Mouse (Mus musculus): Measurements from ENCODE around the gene Vps16.

Gene Vps16

GRCm38 (mm10) chr2:130424126-130424853 lies at the start of gene Vps16, which contains the start of gene Pced1a:
Vps16 (plus strand) TSS chr2:130424339.
Pced1a (minus strand) TSS chr2:130424701.
- DNase-seq (ENCODE audit: low spot score in 2 of 2) = peak; percentile 87 to 90

GRCm38 (mm10) chr2:130374951-130375350 lies 49.2 kb upstream of the Vps16 start:
- no peak for DNase-seq (ENCODE audit: low spot score in 2 of 2)

GRCm38 (mm10) chr2:130383205-130383604 lies 40.9 kb upstream of the Vps16 start:
- DNase-seq (ENCODE audit: low spot score in 2 of 2) = no peak

DNA sequence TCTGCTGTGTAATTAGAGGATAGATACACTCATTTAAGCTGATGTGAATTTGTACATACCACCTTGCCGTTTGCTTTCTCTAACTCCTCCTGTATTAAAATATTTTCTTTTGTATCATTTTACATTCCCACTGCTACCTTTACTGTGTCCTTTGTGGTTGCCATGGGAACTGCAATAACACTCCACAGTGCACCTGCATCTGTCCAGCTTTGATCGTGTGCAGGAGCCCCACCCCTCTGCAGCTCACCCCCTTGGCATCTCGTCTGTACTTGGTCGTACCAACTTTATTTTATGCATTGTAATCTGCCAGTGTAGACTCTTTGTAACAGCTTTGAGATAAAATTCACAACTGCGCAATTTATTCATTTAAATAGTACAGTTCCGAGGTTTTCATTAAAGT lies 40.2 kb upstream of the Vps16 start:
- no peak for DNase-seq (ENCODE audit: low spot score in 2 of 2)

DNA sequence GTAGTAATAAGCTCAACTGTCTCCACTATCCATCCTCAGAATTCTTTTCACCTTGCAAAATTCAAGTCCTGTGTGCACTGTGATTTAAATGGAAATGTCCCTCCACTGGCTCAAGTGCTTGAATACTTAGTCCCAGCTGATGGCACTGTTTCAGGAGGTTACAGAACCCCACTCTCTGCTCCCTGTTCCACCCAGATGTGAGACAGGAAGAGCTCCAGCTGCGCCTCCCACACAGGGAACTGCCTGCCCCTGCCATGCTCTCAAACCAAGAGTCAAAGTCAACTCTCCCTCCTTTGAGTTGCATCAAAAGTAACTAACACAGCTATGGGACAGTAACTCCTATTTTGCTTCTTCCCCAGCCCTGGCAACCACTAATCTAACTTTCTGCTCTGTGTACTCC lies 37.9 kb upstream of the Vps16 start:
- DNase-seq (ENCODE audit: low spot score in 2 of 2) = no peak

GRCm38 (mm10) chr2:130388796-130389195 lies 35.3 kb upstream of the Vps16 start:
- DNase-seq (ENCODE audit: low spot score in 2 of 2) = no peak

DNA sequence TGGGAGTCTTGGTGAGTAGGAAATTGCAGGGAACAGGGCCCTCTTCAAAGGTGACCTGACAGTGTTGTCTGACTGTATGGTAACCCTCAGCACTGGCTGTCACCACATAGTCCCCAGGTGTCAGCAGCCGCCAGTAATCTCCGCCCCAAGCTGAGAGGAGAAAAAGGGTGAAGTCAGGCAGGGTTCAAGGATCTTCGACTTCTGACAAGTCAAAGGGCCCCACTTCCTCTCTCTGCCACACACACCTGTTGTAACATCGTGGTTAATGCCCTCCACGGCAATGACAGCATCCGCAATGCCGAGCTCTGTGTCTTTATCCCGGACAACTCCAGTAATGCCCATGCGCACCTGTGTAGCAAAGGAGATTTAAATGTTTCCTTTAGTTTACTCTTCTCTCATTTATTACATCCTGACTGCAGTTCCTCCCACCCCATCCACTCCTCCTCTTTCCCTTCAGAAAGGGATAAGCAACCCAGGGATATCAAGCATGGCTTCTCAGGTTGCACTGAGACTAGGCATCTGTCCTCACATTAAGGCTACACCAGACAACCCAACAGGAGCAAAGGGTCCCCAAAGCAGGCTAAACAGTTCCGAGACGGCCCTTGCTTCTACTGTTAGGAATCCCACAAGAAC lies 33.0 kb upstream of the Vps16 start:
- DNase-seq (ENCODE audit: low spot score in 2 of 2) = no peak

GRCm38 (mm10) chr2:130392836-130393235 lies 31.3 kb upstream of the Vps16 start:
- no peak for DNase-seq (ENCODE audit: low spot score in 2 of 2)

GRCm38 (mm10) chr2:130395696-130396095 lies 28.4 kb upstream of the Vps16 start:
- DNase-seq (ENCODE audit: low spot score in 2 of 2) = no peak

- no peak for DNase-seq (ENCODE audit: low spot score in 2 of 2)
These were observed 26.8 kb upstream of the Vps16 start, which contains the start of gene Cpxm1 for GRCm38 (mm10) chr2:130397186-130397985. Cpxm1 (minus strand) TSS chr2:130397574.

GRCm38 (mm10) chr2:130398091-130398490 lies 26.0 kb upstream of the Vps16 start:
- no peak for DNase-seq (ENCODE audit: low spot score in 2 of 2)

DNA sequence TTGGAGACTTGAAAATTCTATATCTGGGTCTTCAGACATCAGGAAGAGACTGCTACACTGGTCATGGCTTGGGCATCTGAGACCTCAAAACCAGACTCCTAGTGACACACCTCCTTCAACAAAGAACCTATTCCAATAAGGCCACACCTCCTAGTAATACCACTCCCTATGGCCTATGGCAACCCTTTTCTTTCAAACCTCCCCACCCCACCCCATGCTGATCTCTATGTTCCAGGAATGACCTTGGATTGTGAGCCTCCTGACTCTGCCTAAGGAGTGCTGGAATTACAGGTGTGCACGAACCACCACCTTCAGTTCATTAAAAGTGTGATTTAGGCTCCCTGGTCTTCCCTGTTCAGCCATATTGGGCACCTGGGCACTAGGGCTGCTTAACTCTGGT lies 24.1 kb upstream of the Vps16 start:
- DNase-seq (ENCODE audit: low spot score in 2 of 2) = no peak

DNA sequence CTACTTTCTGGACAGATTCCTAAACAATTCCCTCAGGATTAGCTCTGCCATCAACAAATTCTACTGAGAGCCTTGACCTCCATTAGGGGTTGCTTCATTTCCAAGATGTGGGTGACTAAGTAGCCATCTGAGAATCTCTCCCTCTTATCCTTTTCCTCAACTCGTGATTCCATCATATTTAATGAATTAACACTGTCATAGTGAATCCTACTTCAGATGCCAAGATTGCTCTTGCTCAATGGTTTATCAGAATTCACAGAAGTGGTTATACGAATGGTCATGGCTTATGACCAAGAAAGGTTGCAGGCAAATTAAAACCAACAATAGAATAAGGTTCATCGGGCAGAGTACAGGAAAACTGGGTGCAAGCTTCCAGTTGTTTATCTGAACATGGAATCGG lies 22.2 kb upstream of the Vps16 start:
- DNase-seq (ENCODE audit: low spot score in 2 of 2) = no peak

DNA sequence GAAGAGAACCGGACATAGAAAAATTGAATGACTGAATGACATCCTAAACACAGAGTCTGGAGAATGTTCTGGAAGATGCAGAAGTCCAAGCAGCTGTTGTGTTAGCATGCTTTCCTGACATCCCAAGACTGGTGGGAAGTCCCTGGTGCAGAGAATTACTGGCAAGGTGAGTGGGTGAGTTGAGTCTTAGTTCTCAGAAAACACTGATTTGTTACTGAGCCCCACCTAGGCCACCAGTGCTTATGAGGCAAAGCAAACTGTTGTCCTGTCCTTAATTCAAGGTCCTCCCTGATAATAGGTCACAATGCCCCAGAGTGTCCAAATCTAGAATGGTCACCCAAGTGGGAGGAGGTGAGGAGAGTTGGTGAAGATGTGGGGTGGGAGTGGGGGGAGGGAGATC lies 19.2 kb upstream of the Vps16 start, which contains the start of the genes Gm28372 and 1700020A23Rik:
Gene Gm28372 (plus strand): TSS at position 301 of the 400 bp plus-strand sequence.
Gene 1700020A23Rik (plus strand): TSS at position 321 of the 400 bp plus-strand sequence.
- DNase-seq (ENCODE audit: low spot score in 2 of 2) = no peak

DNA sequence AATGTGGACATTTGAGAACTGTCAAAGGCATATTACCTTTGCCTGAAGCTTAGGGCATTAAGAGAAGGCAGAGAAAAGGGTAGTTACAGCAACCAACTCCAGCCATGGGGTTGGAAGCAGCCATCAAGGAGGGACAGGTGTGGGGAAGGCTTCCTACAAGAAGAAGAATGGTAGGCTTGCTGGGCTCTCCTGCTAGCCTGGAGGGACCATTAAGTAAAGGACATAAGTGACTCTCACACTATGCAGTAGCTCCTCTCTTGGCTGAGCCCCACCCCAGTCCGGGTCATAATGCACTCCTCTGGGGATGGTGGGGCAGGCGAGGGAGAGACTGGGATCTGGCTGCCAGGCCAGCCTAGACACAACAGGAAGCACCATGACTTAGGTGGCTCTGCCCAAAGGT lies 18.0 kb upstream of the Vps16 start, which contains the start of gene Tmem239:
Gene Tmem239 (plus strand): TSS at position 301 of the 400 bp plus-strand sequence.
- DNase-seq (ENCODE audit: low spot score in 2 of 2) = no peak

GRCm38 (mm10) chr2:130408194-130408593 lies 15.9 kb upstream of the Vps16 start:
- no peak for DNase-seq (ENCODE audit: low spot score in 2 of 2)

DNA sequence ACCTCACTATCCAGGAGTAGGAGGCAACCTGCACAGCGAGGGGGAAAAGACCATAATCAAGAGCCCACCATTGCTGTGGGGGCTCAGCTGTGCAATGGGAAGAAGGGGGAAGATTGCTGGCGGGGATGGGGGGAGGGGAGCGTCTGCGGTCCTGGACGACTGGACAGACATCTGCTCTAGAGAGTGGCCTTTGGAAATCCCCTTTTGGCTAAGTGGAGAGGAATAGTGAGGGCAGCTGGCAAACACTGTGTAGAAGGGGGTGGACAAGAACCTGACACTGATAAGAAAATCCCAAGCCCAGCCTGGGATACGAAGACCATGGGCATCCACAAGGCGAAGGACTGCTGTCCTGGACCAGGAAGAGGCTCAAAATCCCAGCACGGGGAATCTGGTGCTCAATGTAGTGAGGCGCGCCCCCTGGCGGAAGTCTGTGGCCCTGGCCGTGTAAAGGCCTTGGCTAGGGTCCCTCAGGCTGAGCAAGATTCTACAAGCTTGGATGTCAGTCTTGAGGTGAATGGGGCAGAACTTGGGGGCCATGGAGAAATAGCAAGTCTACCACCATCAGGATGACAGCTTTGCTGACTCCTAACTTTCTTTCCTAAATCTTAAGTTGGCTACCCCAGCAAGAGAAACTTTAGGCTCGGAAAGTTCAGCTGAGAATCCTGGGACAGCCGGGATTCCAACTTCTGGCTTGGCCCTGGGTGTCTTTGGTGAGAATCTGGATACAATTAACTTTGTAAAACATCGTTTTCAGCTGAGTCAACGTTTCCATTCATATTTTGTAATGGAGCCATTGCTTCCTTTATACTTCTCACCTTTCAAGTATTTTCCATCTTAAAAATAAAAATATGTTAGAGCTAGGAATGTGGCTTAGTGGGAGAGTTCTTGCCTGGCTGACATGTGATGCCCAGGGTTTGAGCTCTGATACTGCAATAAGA lies 12.3 kb upstream of the Vps16 start:
- peak; percentile 55 to 72 for DNase-seq (ENCODE audit: low spot score in 2 of 2)

GRCm38 (mm10) chr2:130412775-130413174 lies 11.4 kb upstream of the Vps16 start:
- no peak for DNase-seq (ENCODE audit: low spot score in 2 of 2)

DNA sequence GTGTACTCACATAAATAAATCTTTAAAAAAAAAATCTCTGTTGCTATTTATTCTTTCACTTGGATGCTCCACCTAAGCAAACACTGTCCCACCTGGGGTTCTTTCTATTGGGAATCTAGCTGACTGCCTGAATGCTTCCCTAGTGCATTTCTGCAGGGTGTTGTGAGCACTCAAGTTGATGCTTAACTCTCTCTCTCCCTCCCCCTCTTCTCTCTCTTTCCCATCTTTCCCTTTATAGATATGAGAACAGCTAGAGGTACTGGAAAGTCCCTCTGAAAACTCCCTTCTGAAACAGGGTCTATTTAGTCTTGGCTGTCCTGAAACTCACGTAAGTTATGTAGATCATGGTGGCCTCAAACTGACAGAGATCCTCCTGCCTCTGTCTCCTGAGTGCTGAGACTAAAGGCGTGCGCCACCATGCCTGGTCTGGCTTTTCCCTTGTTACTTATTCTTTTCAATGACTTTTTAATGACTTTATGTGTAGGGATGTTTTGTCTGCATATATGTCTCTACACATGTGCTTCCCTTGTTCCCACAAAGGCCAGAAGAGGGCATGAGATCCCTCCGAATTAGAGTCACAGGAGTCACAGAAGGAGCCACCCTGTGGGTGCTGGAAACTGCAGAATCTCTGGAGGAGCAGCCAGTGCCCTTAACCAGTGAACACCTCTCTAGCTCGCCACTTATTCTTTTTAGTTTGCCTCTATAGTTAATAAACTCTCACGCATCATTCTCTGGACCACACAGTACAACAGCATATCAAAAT lies 9.9 kb upstream of the Vps16 start:
- no peak for DNase-seq (ENCODE audit: low spot score in 2 of 2)
